Mouse (Mus musculus) cerebellum, postnatal 10 days (tissue): ENCODE data around the gene Ppara.
"Not testable (repeated sequence)": the region's sequence is repeated elsewhere in the genome, so short reads cannot be mapped to it uniquely, and the experiment has no call there.

ENCODE experiments used
- DNase-seq, 2 experiments: peaks; one replicate each; pipeline ENCODE4 v3.0.0; 2021; ENCODE audit warnings: mixed read lengths in 2 of 2

The Ppara gene

DNA sequence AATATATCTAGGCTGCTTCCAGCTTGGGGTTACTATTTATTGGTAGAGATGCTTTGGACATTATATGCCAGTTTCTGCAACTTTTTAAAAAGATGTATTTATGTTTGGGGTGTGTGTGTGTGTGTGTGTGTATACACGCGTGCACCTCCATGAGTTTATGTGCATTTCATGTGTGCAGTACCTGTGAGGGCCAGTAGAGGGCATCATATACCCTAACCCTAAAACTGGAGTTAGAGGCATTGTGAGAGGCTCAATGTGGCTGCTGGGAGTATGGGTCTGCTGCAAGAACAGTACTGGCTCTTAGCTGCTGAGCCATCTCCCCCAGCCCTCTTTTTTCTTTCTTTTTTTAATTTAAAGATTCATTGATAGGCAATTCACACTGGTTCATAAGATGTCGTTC is 23.0 kb downstream of the Ppara start:
- no peak for DNase-seq

DNA sequence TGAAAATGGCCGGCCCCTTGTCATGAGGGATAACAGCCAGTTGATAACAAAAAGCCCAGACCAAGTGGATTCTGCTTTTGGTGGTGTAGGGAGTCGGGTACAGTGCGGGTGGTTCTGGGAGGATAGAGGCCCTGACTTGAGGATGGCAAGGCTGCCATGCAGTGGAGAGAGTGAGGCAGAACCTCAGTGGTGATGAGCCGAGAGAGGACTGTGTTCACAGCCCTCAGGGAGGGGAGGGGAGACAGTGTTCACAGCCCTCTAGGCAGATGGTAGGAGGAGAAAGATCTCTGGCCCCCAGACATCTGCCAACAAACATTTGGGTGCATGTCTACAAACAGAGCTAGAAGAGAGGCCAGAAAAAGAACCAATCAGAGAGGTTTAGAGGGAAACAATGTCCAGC is 28.0 kb downstream of the Ppara start:
- peak; percentile 40 to 58 for DNase-seq

DNA sequence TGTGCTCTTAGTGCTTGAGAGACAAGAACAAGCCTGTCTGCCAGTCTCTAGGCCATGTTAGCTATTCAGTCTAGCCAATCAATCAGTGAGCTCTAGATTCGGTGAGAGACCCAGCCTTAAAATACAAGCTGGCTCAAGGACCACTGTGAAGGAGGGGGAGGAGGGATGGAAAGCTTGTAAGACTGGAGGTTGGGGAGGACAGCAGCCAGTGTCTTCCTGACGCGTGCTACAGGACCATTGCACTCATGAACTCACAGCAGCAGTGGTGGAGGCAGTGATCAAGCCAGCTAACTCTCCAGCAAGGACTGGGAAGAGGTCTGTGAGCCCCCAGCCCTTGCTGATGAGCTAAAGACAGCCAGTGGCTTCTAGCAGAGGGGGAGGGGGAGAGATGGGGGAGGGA is 30.2 kb downstream of the Ppara start:
- DNase-seq = no peak

DNA sequence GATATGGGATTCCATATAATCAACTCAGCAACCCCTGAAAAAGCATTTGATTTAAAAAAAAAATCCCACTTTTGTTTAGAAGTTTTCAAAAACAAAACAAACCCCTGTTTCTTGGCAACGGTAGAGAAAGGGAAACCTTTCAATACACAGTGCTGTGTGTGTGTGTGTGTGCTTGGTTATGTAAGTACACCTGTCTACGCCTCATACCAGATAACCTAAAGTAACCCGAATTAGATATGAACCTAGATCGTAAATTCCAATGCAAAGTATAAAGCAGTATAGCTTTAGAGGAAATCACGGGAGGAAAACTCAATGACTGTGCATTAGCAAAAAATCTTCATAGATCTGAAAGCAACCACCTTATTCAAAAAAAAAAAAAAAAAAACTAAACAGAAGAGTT is 31.9 kb downstream of the Ppara start:
- DNase-seq = no peak

DNA sequence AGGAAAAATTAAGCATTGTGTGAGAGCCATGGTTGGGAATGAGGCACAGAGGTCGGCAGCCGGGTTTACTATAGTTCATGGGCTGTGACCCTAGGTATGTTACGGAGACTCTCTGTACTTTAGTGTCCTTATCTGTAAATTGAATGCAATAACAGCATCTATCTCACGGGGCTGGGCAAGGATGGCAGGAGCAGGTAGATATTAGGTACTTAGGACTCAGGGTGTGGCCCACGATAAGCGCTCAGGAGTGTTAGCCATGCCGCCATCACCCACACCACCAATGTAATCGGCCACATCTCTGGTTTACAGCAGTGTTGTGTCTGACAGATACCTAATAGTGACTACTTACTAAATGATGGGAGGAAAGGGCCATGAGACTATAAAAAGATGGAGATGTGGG is 34.2 kb downstream of the Ppara start:
- DNase-seq = no peak

- DNase-seq = no peak
Observed at GRCm38 (mm10) chr15:85771306-85772121, 36.7 kb downstream of the Ppara start.

GRCm38 (mm10) chr15:85772146-85772740 is 37.5 kb downstream of the Ppara start:
- DNase-seq = no peak

DNA sequence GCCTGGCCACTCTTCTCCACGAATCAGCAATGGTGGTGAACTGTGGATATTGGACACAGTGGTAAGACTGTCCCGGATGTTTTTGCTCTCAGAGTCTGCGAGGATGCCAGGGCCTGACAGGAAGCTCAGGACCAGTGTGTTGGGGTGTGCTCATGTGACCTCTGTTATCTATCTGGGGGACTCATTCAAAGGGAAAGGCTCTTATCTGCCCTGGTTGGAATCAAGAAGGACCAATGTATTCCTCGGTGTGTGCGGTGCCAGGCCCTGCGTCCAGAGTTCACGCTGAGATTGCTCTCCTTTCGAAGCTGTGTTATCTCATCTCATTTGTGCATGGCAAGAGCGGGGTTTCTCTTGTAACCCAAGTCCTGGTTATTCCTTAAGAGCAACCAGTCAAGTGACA is 39.6 kb downstream of the Ppara start:
- DNase-seq = no peak

DNA sequence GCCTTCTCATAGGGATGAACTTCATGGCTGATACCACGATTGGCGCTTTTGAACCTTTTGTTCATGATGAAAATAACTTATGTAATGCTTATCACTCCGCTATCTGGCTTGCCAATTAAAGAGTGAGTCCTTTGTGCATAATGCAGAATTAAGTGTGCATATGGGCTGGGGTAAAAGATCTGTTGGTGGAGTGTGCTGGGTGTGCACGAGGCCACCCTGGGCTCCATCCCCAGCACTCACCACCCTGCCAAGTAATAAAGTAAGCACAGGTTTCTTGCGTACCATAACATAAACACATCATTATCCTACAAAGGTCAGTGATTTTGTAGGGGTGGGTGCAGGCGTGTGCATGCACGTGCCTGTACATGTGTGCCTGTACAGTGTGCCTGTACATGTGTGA is 40.2 kb downstream of the Ppara start:
- no peak for DNase-seq

DNA sequence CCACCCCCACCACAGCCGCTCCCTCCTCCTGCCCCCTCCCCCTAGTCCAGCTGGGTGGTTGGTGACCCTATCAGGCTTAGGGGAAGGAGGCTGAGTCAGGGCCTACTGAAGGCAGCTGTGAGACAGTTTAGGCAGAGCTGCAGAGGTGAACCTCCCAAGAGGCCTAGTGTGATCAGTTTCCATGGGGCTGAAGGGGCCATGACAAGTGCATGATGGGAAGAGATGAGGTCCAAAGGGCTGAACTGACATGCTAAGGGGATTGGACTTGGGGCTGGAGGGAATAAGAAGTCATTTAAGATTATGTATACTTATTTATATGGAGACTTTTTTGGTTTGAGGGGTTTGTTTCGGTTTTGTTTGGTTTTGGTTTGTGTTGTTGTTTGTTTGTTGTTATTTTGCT is 41.5 kb downstream of the Ppara start:
- no peak for DNase-seq

GRCm38 (mm10) chr15:85776771-85777170 is 42.0 kb downstream of the Ppara start:
- peak in 1 of 2 experiments; percentile 11 for DNase-seq

DNA sequence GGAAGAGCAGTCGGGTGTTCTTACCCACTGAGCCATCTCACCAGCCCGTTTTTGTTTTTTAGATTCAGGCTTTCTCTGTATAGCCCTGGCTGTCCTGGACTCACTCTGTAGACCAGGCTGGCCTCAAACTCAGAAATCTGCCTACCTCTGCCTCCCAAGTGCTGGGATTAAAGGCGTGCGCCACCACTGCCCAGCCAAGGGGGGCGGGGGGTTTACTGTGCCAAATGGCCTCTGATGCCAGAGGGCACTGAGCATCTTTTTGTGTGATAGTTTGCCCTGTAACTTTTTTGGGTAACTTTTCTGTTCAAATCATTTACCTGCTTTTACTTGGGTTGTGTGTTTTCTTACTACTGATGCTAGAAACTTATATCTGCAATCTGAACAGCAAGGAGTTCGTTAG is 44.1 kb downstream of the Ppara start:
- DNase-seq = not testable (repeated sequence)

DNA sequence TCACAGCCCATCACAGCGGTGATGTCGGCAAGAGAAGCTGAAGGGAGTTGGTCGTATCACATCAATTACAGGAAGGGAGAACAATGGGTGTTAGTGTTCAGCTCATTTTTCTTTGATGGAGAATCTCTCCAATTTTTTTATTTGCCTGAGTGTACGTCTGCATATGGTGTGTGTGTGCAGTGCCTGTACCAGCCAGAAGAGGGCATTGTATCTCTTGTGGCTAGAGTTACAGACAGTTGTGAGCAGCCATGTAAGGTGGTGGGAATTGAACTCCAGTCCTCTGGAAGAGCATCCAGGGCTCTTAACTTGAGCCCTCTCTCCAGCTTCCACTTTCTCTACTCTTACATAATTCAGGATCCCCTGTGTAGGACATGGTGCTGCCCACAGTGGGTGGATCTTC is 48.4 kb downstream of the Ppara start:
- no peak for DNase-seq

DNA sequence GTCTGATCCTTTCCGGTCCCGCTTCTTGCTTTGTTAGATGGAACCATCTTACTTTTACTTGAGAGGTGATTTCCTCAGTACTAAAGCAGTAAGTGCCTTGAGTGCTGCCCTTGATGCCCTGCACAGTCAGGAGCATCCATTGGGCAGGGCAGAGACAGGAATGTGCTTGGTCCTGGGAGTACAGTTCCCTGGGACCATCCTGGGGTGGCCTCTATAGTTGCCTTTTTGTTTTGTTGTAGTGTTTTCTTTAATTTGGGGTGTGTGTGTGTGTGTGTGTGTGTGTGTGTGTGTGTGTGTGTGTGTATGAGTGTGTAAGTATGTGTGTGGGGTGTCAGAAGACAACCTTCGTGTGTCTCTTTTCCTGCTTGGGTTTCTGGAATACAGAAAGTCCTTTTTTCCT is 49.6 kb downstream of the Ppara start:
- no peak for DNase-seq

DNA sequence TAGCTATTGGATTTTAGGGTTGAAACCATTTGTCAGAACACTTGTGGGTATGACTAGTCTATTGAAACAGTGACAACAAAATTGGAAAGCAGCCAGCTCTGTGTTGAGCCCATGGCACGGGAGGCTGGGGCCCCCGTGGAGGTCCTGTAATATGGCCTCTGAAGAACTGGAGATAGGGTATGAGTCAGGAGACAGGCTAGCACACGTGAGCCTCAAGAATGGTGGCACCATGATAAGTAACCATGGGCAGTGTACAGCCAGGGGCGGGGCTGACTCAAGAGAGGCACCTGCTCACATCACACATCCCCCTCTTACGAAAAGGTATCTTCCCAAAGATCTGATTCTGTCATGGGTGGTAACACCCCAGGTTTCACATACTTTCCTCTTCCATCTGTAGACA is 51.9 kb downstream of the Ppara start:
- peak in 1 of 2 experiments; percentile 18 for DNase-seq

- no peak for DNase-seq
Observed at GRCm38 (mm10) chr15:85787482-85787881, 52.7 kb downstream of the Ppara start.

GRCm38 (mm10) chr15:85788051-85788450 is 53.3 kb downstream of the Ppara start:
- no peak for DNase-seq

DNA sequence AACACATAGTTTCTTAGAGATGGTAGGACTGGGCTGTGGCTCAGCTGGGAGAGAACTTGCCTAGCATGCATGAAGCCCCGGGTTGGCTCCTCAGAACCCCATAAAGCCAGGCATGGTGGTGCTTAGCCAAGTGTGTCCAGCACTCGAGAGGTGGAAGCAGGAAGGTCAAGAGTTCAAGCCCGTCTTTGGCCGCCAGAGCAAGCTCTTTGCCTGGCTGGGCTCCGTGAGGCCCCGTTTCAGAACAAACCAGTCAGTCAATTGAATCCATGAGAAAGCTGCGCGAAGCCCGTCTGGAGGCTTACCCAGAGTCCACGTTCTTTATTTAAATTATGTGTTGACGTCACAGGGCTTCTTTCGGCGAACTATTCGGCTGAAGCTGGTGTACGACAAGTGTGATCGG is 53.9 kb downstream of the Ppara start:
- no peak for DNase-seq

GRCm38 (mm10) chr15:85791449-85791848 is 56.7 kb downstream of the Ppara start:
- no peak for DNase-seq

GRCm38 (mm10) chr15:85792819-85793218 is 58.0 kb downstream of the Ppara start:
- peak; percentile 99 for DNase-seq

GRCm38 (mm10) chr15:85795516-85795915 is 60.7 kb downstream of the Ppara start:
- no peak for DNase-seq

DNA sequence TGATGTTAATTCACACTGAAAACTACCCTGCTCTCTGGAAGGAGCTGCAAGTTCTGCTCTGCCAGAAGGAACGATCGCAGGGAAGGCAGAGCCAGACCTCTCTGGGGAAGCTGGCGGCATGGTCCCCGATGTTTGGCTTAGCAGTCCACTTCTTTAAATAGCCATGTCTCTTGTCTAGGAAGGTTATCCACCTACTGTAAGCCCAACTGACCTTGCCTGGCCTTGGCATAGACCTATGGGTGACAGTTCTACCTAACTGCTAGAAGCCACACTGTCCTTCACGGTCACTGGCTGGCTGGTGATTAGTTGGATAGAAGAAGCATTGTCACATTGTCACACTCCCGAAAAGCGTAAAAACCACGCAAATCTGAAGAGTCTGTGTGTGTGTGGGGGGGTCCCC is 63.9 kb downstream of the Ppara start:
- DNase-seq = peak in 1 of 2 experiments; percentile 21

- DNase-seq = peak; percentile 61 to 72
Observed at GRCm38 (mm10) chr15:85802931-85803330, 68.1 kb downstream of the Ppara start.

DNA sequence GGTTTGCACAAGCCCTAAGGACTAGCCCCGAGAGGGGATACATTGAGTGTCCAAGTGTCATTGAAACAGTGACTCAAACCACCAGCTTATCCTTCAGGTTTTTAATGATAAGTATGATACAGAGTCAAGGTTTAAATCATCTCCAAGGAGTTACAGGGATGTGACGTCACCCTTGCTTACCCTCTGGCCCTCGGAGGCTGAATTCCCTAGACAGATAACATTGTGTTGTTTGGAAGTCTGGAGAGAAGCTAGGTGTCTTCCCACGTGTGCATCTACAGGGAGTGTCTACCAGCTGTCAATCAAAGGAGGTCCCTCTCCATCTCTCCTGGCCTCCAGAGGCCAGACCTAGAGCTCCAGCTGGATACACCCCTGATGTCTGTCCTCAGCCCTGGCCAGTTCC is 72.1 kb downstream of the Ppara start:
- no peak for DNase-seq

GRCm38 (mm10) chr15:85807404-85807803 is 72.6 kb downstream of the Ppara start:
- DNase-seq = no peak
